Mouse (Mus musculus) liver, embryonic 16.5 days (tissue): Measurements from ENCODE around the gene Dnajb12. TPM values are rescaled to one million over a fixed set of nuclear protein-coding genes. Genes with fewer than 3 reads are reported as not detected.

ENCODE experiments used
- ATAC-seq: fragments of 200-750 bp; cut with Nextera tagmentation; 2 replicates; pipeline ENCODE4 v1.8.0; 2017; ENCODE audit warnings: low read depth, mild to moderate bottlenecking, moderate number of reproducible peaks, moderate library complexity
- H3K27ac ChIP-seq: fragments of 300-500 bp; sonication (generic); 2 replicates; pipeline ENCODE4 v1.5.1; 2014; ENCODE audit warnings: mild to moderate bottlenecking, low read length
- H3K27me3 ChIP-seq: fragments of 300-500 bp; sonication (generic); 2 replicates; pipeline ENCODE4 v1.6.1; 2014; ENCODE audit warnings: low read depth, low read length, mixed read lengths; ENCODE audit not compliant: control insufficient read depth, insufficient read depth
- H3K36me3 ChIP-seq: fragments of 300-500 bp; sonication (generic); 2 replicates; pipeline ENCODE4 v1.6.1; 2014; ENCODE audit warnings: mild to moderate bottlenecking; ENCODE audit not compliant: control insufficient read depth, insufficient read depth
- H3K4me1 ChIP-seq: fragments of 300-500 bp; sonication (generic); 2 replicates; pipeline ENCODE4 v1.6.1; 2014; ENCODE audit warnings: low read depth, low read length, mixed read lengths; ENCODE audit not compliant: control insufficient read depth
- H3K4me2 ChIP-seq: fragments of 300-500 bp; sonication (generic); 2 replicates; pipeline ENCODE4 v1.6.1; 2014; ENCODE audit warnings: low read depth, low read length, mixed read lengths
- H3K4me3 ChIP-seq: fragments of 300-500 bp; sonication (generic); 2 replicates; pipeline ENCODE4 v1.5.1; 2014; ENCODE audit warnings: low read depth, mild to moderate bottlenecking, low read length
- H3K9ac ChIP-seq: fragments of 300-500 bp; sonication (generic); 2 replicates; pipeline ENCODE4 v1.6.1; 2014; ENCODE audit warnings: low read depth, low read length
- H3K9me3 ChIP-seq: fragments of 300-500 bp; sonication (generic); replicated peaks from 2 replicates; pipeline ENCODE4 v1.6.1; 2016; ENCODE audit warnings: low read length; ENCODE audit not compliant: control insufficient read depth
- WGBS: fragments of 180-500 bp; shearing (Covaris S2); extraction: QIAGEN DNeasy Blood & Tissue Kit; methylation state at CpG from one replicate; pipeline ENCODE4 v1.1.7; 2014; ENCODE audit not compliant: insufficient replicate concordance; 5-methylcytosine and 5-hydroxymethylcytosine counted together
- polyA plus RNA-seq: library from polyadenylated mRNA; unstranded; fragments of >200 nt; fragmentation: Nextera tagmentation; extraction: Ambion mirVana; gene quantifications from 2 replicates; pipeline ENCODE4 v1.2.1, GENCODE M21; 2015

Dnajb12 gene
- polyA plus RNA-seq, 1 experiment from 2014 or later: 15.5 TPM

DNA sequence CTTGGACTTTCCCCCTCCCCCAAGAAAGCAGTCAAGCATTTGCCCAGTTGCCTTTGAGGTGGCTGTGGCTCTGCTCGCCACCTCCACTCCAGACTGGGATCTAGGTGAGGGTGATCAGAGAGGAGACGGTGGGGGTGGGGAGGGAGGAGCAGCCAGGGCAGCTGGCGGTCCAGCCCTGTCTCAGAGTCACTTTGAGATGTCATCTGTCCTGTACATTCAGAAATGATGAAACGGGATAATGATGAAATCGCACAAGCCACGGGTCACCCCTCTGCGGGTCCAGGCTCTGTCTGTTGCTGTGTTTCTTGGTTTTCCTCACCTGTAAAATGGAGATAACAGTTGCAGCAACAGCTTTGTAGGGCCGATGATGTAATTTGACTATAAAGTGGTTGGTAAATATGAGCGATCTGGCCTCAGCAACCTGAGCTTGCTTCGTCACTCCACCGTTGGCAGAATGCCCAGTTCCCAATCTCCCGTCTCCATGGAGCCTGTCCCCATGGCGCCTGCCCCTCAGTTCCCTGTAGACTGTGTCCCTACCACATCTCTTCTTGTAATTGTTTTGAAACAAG is 64.1 kb downstream of the Dnajb12 start:
- H3K4me1 ChIP-seq: peaks cover 12% of the 10 kb centered on the region
- peak overlapping the region; percentile 8 for H3K4me3 ChIP-seq
- H3K9ac ChIP-seq: no peak overlapping the region
- no peaks in the 10 kb centered on the region for H3K9me3 ChIP-seq
- no peak overlapping the region for H3K27ac ChIP-seq
- H3K27me3 ChIP-seq: peaks cover 12% of the 10 kb centered on the region
- 19% methylated on average over 13 of the region's 13 CpGs for WGBS
- ATAC-seq: peak; percentile 84
- H3K4me2 ChIP-seq: peak overlapping the region; percentile 41
- no peaks in the 10 kb centered on the region for H3K36me3 ChIP-seq

DNA sequence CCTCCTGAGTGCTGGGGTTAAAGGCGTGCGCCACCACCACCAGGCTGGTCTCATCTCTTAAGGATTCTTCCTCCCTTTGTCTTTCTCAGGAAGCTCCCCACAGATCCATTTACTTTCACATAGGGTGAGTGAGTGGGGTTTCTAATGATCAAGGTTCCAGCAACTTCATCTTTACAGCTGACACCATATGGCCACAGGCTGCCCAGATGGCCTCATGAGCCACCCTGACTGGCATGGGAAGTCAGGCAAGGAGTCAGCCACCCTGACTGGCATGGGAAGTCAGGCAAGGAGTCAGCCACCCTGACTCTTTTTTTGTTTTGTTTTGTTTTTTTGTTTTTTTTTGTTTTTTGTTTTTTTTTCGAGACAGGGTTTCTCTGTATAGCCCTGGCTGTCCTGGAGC is 66.1 kb downstream of the Dnajb12 start:
- Histone ChIP-seq H3K9me3 (no peaks in the 10 kb centered on the region), H3K4me2 (no peak overlapping the region), H3K4me3 (no peak overlapping the region), H3K9ac (no peak overlapping the region), H3K36me3 (no peaks in the 10 kb centered on the region), H3K27me3 (peaks cover 17% of the 10 kb centered on the region), H3K27ac (no peak overlapping the region), H3K4me1 (peaks cover 17% of the 10 kb centered on the region)
- no peak for ATAC-seq
- 66% methylated on average over 3 of the region's 3 CpGs for WGBS

DNA sequence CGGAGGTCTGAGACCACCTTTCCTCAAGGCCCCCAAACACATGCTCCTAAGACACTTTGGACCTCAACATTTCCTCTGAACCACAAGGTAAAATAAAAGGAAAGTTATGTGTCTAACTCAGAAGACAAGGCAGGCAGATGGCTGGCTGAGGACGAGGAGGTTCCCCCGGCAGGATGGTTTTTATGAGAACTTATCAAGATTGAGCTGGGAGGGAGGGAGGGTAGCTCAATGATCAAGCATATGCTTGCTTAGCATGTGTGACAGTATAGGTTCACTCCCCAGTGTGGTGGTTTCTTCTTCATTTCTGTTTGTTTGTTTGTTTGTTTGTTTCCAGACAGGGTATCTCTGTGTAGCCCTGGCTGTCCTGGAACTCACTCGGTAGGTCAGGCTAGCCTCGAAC is 67.0 kb downstream of the Dnajb12 start:
- peaks cover 26% of the 10 kb centered on the region for H3K27me3 ChIP-seq
- H3K4me2 ChIP-seq: no peak overlapping the region
- no peak overlapping the region for H3K27ac ChIP-seq
- no peak for ATAC-seq
- 65% methylated on average over 5 of the region's 5 CpGs for WGBS
- no peaks in the 10 kb centered on the region for H3K9me3 ChIP-seq
- no peaks in the 10 kb centered on the region for H3K36me3 ChIP-seq
- no peak overlapping the region for H3K9ac ChIP-seq
- no peak overlapping the region for H3K4me3 ChIP-seq
- H3K4me1 ChIP-seq: peaks cover 25% of the 10 kb centered on the region

DNA sequence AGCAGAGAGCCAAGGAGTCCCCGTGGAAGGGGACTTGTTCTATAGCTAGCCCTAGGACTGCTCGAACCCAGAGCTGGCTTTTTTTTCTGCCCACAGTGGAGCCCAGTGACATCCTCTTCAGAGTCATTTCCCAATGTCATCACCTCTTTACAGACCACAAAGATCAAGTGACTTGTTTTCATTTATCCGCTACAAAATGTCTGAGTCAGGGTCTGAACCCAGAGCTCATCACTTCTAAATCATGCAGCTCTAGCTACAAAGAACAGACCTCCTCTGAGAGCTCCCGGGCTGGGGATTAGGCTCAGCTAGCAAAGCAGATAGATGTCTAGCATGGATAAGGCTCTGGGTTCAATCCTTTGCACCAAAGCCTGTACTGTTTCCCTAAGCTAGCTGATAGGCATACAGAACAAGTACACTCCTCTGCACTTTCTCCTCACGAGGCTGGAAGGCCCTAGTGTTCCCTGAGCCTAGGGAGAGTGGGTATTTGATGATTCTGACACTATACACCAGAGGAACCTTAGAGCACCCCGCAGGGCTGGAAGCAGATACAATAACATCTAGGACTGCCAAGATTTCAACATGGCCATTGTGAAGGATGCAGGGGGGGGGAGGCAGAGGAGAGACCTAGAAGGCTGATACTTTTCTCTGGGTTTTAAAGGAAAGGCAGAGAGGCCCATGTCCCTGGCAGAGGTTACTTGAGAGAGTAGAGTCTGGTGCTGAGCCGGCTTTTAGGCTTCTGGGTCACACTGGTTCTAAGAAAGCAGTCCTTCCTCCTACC is 68.1 kb downstream of the Dnajb12 start:
- Histone ChIP-seq H3K27ac (no peak overlapping the region), H3K9ac (no peak overlapping the region), H3K36me3 (no peaks in the 10 kb centered on the region), H3K9me3 (no peaks in the 10 kb centered on the region), H3K4me1 (peaks cover 33% of the 10 kb centered on the region), H3K4me2 (no peak overlapping the region), H3K4me3 (no peak overlapping the region), H3K27me3 (peaks cover 19% of the 10 kb centered on the region)
- WGBS: 47% methylated on average over 7 of the region's 7 CpGs
- no peak for ATAC-seq

DNA sequence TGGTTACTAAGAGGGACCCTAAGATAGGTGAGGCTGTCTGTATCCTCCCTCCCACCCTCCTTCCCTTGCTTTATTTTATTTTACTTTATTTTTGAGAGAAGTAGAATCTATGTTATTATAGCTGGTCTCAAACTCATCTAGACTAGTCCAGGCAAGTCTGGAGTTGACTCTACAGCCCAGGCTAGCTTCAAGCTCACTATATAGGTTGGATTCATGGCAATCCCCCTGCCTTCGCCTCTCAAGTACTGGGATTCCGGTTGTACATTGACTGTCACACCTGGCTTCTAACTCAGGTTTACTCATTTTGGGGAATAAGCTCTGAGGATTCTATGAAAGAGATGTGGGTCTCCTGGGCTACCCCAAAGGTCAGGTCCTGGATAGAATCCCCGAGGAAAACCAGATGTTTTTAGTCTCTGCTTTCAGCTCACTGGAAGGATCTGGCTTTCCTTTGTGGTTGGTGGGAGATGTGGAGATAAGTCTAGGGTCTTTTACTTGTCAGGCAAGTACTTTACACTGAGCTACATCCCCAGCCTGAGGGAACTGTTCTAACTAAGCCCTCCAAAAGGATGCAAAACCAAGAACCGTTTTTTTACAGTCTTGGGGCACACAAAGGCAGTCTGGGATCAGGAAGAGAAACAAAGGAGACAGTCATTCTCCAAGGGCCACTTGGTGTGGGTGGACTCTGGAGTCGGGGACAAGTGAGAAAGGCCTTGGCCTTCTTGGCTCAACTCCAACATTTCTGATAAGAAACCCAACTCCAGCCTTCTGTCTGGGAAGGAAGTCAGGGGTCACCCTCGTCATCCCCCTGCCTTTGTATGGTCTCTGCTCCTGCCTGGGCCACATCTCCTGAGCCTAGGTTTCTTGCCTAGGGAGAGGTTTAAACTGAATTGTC is 69.3 kb downstream of the Dnajb12 start:
- Histone ChIP-seq H3K9me3 (no peaks in the 10 kb centered on the region), H3K4me2 (no peak overlapping the region), H3K27ac (no peak overlapping the region), H3K9ac (no peak overlapping the region), H3K36me3 (no peaks in the 10 kb centered on the region), H3K27me3 (peaks cover 22% of the 10 kb centered on the region), H3K4me1 (peaks cover 26% of the 10 kb centered on the region), H3K4me3 (no peak overlapping the region)
- 42% methylated on average over 6 of the region's 6 CpGs for WGBS
- ATAC-seq: no peak

Other genes starting within 250 kb of the Dnajb12 start
- 40.1 and 40.4 TPM in 2 replicates for gene Micu1, start 177.1 kb upstream of the Dnajb12 start, polyA plus RNA-seq
- 5.0 and 6.8 TPM in 2 replicates for gene Ddit4, start 72.3 kb downstream of the Dnajb12 start, polyA plus RNA-seq
- 16.0 and 16.7 TPM in 2 replicates for gene Ascc1, start 123.2 kb downstream of the Dnajb12 start, polyA plus RNA-seq
- 34.9 and 37.9 TPM in 2 replicates for gene Anapc16, start 123.6 kb downstream of the Dnajb12 start, polyA plus RNA-seq
- gene Spock2, start 226.7 kb downstream of the Dnajb12 start, polyA plus RNA-seq: 0.02 and 0.14 TPM in 2 replicates